Mouse (Mus musculus): Measurements from ENCODE around the gene Pdpk1.
"Not testable (repeated sequence)": the region's sequence is repeated elsewhere in the genome, so short reads cannot be mapped to it uniquely, and the experiment has no call there.

The Pdpk1 gene

DNA sequence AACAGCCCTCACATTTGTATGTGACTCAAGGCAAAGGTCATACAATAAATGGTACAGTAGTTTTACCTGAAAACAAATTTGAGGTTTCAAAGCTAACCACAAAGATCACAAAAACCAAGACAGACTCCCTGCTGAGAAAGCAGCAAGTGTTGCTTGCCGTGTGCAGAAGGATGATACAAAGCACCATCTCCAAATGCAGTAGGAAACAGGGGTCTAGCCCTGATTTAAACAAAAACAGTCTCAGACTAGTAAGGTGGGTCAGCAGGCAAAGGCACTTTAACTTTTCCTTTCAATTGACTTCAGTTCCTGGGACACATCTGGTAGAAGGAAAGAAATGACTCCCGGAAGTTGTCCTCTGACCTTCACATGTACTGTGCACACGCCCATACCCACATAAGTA is 23.9 kb downstream of the Pdpk1 start:
- no peak for DNase-seq (ENCODE audit: low spot score in 2 of 2)

DNA sequence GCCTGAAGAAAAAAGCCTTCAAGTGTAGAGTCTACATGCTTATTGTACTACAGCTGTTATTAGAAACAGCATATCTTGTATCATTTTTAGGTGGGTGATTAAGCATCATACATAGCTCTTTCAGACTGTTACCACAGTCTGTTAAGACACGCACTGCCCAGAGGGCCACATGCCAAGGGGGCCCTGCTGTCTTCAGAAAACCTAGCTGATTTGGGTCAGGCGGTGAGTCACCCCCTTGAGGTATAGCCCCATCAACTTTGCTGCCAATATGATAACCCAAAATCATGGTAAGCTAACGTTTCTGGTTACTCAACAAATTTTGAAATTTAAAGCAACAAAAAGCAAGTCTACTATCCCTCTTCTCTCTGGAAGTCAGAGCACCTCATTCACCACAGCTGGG is 31.3 kb downstream of the Pdpk1 start:
- no peak for DNase-seq (ENCODE audit: low spot score in 2 of 2)

DNA sequence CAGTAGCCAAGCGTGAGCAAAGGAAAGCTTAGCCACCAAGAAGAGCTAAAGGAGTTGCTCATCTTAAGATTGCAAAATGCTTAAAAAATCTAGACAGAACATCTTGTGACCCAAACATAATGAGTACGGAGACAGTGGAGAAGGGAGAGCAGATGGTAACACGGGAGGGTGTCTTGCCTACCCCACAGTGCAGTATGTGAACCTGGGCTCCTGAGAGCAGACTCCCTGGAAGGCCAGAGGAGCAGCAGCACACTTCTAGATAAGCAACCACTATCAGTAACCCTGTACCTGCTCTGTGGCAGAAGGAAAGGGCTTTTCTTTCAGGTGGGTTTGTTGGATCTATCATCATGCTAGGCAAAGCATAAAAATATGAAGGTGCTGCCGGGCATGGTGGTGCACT is 37.7 kb downstream of the Pdpk1 start:
- no peak for DNase-seq (ENCODE audit: low spot score in 2 of 2)

- no peak for DNase-seq (ENCODE audit: low spot score in 2 of 2)
Measured at GRCm38 (mm10) chr17:24111256-24111655, 39.5 kb downstream of the Pdpk1 start.

DNA sequence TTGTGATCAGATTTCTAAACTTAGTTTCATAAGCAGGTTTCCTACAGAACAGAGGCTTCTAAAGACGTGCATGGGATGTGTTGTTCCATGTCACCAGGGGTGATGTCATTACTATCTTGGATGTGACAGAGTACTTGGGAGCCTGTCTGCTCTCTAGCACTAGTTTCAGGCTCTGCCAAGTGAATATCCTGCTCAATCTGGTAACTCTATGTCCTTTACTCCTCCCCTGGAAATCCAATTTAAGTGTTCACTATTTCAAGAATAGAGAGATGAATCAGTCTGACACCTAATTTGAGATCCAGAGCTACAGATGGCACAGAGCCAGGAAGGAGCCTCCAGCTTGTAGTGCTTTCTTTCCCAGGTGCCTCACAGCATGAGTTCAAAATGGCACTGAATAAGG is 41.8 kb downstream of the Pdpk1 start:
- no peak for DNase-seq (ENCODE audit: low spot score in 2 of 2)

DNA sequence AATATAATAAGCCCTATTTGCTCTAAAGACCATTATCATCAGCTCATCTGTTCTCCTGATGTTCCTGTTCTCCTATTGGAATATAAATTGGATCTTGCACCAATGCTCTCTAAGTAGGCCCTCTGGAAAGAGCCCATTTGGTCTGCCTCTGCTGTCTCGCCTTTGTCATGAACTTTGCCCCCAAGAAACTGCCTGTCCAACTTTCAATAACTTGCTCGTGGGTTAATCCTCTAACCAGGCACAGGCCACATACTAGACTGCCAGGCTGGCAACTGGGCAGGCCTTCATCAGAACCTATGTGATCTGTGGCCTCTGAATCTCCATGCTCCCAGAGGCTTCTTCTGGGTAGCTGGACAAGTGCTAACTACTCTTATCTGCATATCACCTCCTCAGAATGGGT is 45.6 kb downstream of the Pdpk1 start:
- DNase-seq (ENCODE audit: low spot score in 2 of 2), result no peak

DNA sequence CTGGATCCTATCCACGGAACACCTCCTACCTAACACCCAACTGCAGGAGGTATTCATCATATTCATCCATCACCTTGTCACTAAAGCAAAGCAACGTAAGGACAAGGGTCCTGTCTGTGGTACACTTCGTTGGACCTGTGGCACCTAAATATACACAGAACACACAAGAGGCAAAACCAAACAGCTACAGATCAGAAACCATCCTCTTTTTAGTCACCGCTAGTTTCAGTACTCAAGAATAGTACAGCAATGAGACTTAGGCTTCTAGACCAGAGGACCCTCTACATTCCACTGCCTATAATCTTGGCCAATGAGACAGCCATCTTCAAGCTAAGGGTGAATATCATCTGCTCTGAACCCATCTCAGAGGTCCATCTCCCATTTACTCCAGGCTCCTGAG is 52.4 kb downstream of the Pdpk1 start:
- no peak for DNase-seq (ENCODE audit: low spot score in 2 of 2)

GRCm38 (mm10) chr17:24090575-24090974 is 60.1 kb downstream of the Pdpk1 start:
- no peak for DNase-seq (ENCODE audit: low spot score in 2 of 2)

DNA sequence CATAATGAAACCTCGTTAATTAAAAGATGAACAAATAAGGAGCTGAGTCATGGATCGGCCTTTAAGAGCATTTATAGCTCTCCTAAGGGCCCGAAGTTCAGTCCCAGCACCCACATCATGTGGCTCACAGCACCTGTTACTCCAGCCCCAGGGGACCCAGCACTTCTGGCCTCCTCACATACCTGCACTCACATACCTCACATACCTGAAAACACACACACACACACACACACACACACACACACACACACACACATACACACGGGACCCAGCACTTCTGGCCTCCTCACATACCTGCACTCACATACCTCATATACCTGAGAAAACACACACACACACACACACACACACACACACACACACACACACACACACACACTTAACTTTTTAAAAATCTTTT is 64.3 kb downstream of the Pdpk1 start:
- DNase-seq (ENCODE audit: low spot score in 2 of 2), result not testable (repeated sequence)

DNA sequence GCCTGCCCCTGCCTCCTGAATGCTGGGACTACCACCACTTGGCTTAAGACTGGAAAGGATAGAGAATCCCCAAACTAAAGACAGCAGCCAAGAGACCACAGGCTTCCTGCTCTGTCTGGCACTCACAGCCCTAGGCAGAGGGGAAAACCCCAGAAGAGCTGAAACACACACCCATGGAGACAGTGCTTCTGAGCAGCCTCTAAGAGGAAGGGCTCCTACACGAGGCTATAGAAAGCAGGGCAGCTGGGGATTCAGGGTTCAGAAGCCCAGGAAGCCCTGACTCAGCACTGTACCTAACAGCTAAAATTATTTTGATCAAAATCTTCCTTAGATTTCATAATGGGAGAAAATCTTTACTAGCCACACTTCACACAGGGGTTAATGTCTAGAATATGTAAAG is 66.1 kb downstream of the Pdpk1 start:
- no peak for DNase-seq (ENCODE audit: low spot score in 2 of 2)

DNA sequence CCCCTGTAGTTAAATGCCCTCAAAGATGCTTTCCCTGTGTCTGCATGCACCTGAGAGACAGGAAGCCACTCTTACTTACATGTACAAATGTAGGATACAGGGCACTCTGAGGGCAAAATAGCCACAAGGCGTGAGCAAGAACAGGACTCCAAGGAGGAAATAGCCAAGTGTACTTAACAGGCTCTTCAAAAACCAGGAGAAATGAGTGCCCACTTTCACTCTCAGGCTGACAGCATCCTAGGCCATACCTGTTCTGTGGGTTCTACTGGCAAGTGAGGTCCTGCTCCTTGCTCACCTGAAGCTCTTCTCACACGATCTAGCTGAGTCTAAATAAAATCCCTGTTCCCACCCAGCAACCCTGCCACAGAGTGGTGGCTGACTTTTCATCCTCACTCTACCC is 73.6 kb downstream of the Pdpk1 start:
- DNase-seq (ENCODE audit: low spot score in 2 of 2), result no peak

DNA sequence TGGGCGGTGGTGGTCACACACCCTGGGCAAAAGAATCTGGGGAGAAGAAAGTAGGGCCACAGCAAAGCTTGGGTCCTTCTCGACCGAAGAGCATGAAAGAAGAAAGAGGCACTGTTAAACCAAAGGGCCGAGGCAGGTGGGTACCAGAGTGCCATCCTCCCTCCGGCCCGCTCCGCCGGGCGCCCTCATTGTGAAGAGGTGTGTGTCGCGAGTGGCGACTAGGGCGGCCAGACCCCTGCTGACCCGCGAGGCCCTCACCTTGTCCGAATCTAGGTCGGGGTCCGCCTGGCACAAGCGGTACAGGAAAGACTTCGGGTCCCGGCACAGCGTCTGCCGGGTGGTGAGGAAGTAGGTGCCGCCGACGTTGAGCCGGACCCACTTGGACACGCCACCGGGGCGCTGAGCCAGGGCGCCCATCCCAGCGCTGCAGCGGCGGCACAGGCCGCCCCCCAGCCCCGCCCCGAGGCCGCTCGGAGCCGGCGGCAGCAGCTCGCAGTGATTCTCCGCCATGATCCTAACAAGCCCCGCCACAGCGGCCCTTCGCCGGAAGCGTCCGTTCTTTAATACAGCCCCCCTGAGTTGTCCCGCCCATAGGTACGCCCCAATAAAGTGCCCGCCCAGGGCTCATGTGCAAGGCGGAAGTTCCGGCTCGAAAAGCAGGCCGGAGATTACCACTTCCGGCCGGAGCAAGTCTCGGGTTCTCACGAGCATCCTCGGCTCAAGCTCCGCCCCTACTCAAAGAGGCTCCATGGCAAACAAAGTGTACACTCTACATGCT is 77.6 kb downstream of the Pdpk1 start, which contains the start of gene Kctd5:
TSS of gene Kctd5 (minus strand) at position 567 of the 778 bp plus-strand sequence.
- peak; percentile 93 to 96 for DNase-seq (ENCODE audit: low spot score in 2 of 2)

GRCm38 (mm10) chr17:24069531-24069930 is 81.2 kb downstream of the Pdpk1 start:
- no peak for DNase-seq (ENCODE audit: low spot score in 2 of 2)

DNA sequence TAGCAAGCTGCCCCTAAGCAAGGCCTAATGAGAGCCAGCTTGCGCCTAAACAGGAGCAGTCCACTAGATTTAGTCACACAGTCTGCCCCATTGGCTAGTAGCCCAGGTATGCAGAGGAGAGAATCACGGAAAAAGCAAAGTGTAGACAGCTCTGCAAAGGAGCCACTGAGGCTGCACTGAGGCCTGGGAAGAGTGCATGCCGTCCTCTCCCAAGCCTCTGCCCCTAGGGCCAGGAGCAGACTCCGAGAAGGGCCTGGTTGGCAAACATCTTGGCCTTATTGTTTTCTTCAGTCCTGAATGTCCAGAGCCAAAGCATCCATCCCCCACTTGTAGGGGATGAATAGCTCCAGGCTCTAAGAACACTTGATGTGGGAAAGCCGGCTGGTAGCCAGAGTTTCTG is 82.5 kb downstream of the Pdpk1 start:
- DNase-seq (ENCODE audit: low spot score in 2 of 2), result no peak

GRCm38 (mm10) chr17:24062459-24063155 is 88.1 kb downstream of the Pdpk1 start:
- no peak for DNase-seq (ENCODE audit: low spot score in 2 of 2)

DNA sequence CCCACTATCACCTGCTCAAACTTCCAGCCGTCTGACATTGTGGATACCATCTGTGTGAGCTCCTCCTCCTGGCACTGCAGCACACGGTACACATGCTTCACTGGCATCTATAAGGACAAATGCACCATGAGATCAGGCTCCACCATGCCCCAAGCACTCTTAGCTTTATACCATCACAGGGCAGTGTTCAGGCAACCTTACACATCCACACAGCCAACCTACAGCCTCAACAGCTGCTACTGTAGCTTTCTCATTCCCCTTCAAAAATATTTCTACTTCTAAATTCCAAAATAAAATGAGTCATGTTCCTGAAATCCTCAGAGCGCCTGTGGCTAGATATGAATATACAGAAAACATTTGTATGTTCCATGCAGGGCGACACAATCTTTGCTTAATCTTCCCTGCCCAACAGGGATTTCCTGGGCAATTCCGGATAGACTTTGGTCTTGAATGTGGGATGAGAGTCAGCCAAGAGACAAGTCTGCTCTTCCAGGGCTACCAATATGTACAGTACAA is 92.9 kb downstream of the Pdpk1 start:
- no peak for DNase-seq (ENCODE audit: low spot score in 2 of 2)

GRCm38 (mm10) chr17:24056636-24057625 is 93.8 kb downstream of the Pdpk1 start:
- no peak for DNase-seq (ENCODE audit: low spot score in 2 of 2)

DNA sequence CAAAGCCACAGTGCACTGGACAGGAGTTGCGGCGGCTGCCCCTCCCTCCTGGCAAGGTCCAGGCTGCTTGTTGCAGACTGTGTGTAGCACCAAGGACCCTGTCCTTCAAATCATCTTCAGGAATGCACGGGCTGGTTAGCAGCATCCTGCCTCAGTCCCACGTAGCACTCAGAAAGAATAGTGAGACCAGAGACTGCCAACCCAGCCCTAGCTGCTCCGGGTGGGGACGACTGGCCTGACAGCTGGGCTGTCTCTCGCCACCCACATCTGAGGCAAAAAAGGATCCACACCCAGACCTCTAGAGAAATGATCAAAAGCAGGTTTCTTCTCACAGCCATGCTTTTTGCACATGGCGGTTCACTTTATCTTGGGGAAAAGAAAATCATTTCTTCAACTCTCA is 101.7 kb downstream of the Pdpk1 start:
- no peak for DNase-seq (ENCODE audit: low spot score in 2 of 2)

GRCm38 (mm10) chr17:24048053-24048452 is 102.7 kb downstream of the Pdpk1 start:
- no peak for DNase-seq (ENCODE audit: low spot score in 2 of 2)

DNA sequence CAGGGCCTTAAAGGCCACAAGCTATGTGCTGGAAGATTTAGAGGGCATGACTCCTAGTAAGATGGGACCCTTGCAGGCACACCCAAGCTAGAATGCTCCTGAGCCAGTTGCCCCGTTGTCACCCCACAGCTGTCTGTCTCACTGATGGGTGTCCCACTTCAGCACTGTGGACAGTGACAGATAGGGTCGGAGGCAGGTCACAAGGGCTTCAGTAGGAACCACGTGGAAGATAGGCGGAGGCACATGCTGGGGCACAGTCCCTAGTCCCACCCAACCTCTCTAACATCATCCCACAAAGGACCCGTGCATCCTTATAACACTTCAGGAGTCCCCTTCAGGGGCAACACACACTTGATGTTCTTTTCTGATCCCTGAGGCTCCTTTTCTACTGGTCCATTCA is 104.7 kb downstream of the Pdpk1 start:
- DNase-seq (ENCODE audit: low spot score in 2 of 2), result no peak

GRCm38 (mm10) chr17:24045608-24046007 is 105.1 kb downstream of the Pdpk1 start:
- no peak for DNase-seq (ENCODE audit: low spot score in 2 of 2)

- no peak for DNase-seq (ENCODE audit: low spot score in 2 of 2)
Measured at GRCm38 (mm10) chr17:24044482-24044881, 106.2 kb downstream of the Pdpk1 start.

Measured in cerebellum, postnatal 4 days (tissue).